Comparison of ENCODE assay signal across 16 mouse cellular contexts in the genomic region with DNA sequence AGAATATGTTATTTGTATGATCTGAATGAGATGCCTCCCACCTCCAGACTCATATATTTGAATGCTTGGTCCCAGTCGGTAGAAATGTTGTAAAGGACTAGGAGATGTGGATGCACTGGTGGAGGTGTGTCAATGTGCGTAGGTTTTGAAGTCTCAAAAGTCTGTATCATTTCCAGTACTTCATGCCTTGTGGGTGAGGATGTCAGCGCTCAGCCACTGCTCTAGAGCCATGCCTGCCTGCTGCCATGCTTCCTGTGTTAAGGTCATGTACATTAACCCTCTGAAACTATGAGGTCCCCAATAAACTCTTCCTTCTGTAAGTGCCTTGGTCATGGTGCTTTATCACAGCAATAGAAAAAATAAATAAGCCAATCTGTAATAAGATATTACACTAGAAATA.
"Had no signal": no experiment of that assay in that cellular context is flagged by ENCODE, and none has a peak within 500 bp of the region (broad histone marks: within the 10 kb centered on the region; RNA-seq: fewer than 3 reads in every experiment).

No protein-coding gene starts in this region.

- ATAC-seq: hindbrain, embryonic 16.5 days; intestine, embryonic 15.5 days had no signal

- DNase-seq: gastrocnemius, adult 2 months; gastrocnemius, postnatal 10 days; gastrocnemius, postnatal 25 days; heart, adult 18-20 months; heart, postnatal 10 days; heart, postnatal 4 days; kidney, adult 18-20 months; kidney, adult 8-10 months; kidney, postnatal 10 days; kidney, postnatal 25 days; kidney, postnatal 4 days; layer of hippocampus, postnatal 36 days; liver; liver, embryonic 13.5 days had no signal
